Mouse (Mus musculus) kidney, adult 2 months (tissue): Measurements from ENCODE around the gene Ccl25. TPM values are rescaled to one million over a fixed set of nuclear protein-coding genes. Genes with fewer than 3 reads are reported as not detected.
"Not testable (repeated sequence)": the region's sequence is repeated elsewhere in the genome, so short reads cannot be mapped to it uniquely, and the experiment has no call there.

Source experiments
- DNase-seq: peaks from one replicate; pipeline ENCODE4 v3.0.0; 2021
- H3K27ac ChIP-seq: fragments of 200-500 bp; 2 replicates; pipeline ENCODE4 v1.5.1; 2012; ENCODE audit warnings: low read depth, low read length, control low read depth, inconsistent platforms; ENCODE audit not compliant: insufficient read depth
- H3K27me3 ChIP-seq: fragments of 200-500 bp; replicated peaks from 2 replicates; pipeline ENCODE4 v1.6.1; 2012; ENCODE audit warnings: mild to moderate bottlenecking, moderate library complexity, low read length, inconsistent platforms; ENCODE audit not compliant: control insufficient read depth, insufficient read depth
- H3K36me3 ChIP-seq: fragments of 200-500 bp; 2 replicates; pipeline ENCODE4 v1.6.1; 2012; ENCODE audit warnings: mild to moderate bottlenecking, moderate library complexity, low read length, inconsistent platforms; ENCODE audit not compliant: control insufficient read depth, insufficient read depth
- H3K4me1 ChIP-seq: fragments of 200-500 bp; 2 replicates; pipeline ENCODE4 v1.6.1; 2011; ENCODE audit warnings: low read length; ENCODE audit not compliant: control insufficient read depth, insufficient read depth
- H3K4me3 ChIP-seq: fragments of 200-500 bp; 2 replicates; pipeline ENCODE4 v1.5.1; 2011; ENCODE audit warnings: mild to moderate bottlenecking, low read depth, low read length, control low read depth; ENCODE audit not compliant: insufficient read depth
- CTCF ChIP-seq: fragments of 200-500 bp; conservative IDR thresholded peaks from 2 replicates; pipeline ENCODE4 v1.5.1; 2011; ENCODE audit warnings: low read depth, mild to moderate bottlenecking, control low read depth, low read length, moderate library complexity, mixed read lengths; ENCODE audit not compliant: insufficient read depth, insufficient read length
- POLR2A ChIP-seq: fragments of 200-500 bp; IDR thresholded peaks from one replicate; pipeline ENCODE4 v1.6.1; 2011; ENCODE audit warnings: low read depth, low read length, control low read depth
- WGBS: fragments of 180-500 bp; shearing (Covaris S2); methylation state at CpG from one replicate; pipeline ENCODE4 v1.1.7; 2018; 5-methylcytosine and 5-hydroxymethylcytosine counted together
- polyA plus RNA-seq: library from polyadenylated mRNA; depleted of rRNA; stranded (reverse); fragments of >200 nt; gene quantifications from 2 replicates; pipeline ENCODE4 v1.2.3, GENCODE M21; 2012

The Ccl25 gene
- polyA plus RNA-seq, 1 experiment = 5.2 TPM

- DNase-seq = no peak
- Histone ChIP-seq H3K27ac (no peak overlapping the region), H3K27me3 (no peaks in the 10 kb centered on the region), H3K4me1 (no peaks in the 10 kb centered on the region), H3K36me3 (peaks cover 3% of the 10 kb centered on the region; the same call in 1 of the 2 replicates), H3K4me3 (no peak overlapping the region)
- 89% methylated on average over 3 of the region's 3 CpGs for WGBS
- TF ChIP-seq POLR2A = no peak
- TF ChIP-seq CTCF = no peak
Observed at GRCm38 (mm10) chr8:4340207-4340606, 15.2 kb downstream of the Ccl25 start.

- Histone ChIP-seq H3K4me3 (no peak overlapping the region), H3K36me3 (no peaks in the 10 kb centered on the region), H3K27ac (no peak overlapping the region), H3K27me3 (no peaks in the 10 kb centered on the region), H3K4me1 (no peaks in the 10 kb centered on the region)
- TF ChIP-seq CTCF (no peak), POLR2A (no peak)
- WGBS = 46% methylated on average over 7 of the region's 7 CpGs
- DNase-seq = no peak
Observed at GRCm38 (mm10) chr8:4347661-4348060, 22.7 kb downstream of the Ccl25 start.

GRCm38 (mm10) chr8:4348275-4348674, 23.3 kb downstream of the Ccl25 start:
- no peaks in the 10 kb centered on the region for H3K27me3 ChIP-seq
- no peaks in the 10 kb centered on the region for H3K36me3 ChIP-seq
- DNase-seq = no peak
- H3K4me1 ChIP-seq = no peaks in the 10 kb centered on the region
- WGBS = 31% methylated on average over 12 of the region's 12 CpGs
- no peak for TF ChIP-seq POLR2A
- no peak for TF ChIP-seq CTCF
- no peak overlapping the region for H3K27ac ChIP-seq
- no peak overlapping the region for H3K4me3 ChIP-seq

- no peak overlapping the region for H3K4me3 ChIP-seq
- no peak for DNase-seq
- H3K27ac ChIP-seq = no peak overlapping the region
- H3K27me3 ChIP-seq = no peaks in the 10 kb centered on the region
- WGBS = 65% methylated on average over 1 of the region's 1 CpGs
- H3K36me3 ChIP-seq = no peaks in the 10 kb centered on the region
- TF ChIP-seq POLR2A = no peak
- no peak for TF ChIP-seq CTCF
- no peaks in the 10 kb centered on the region for H3K4me1 ChIP-seq
Observed at GRCm38 (mm10) chr8:4349335-4349734, 24.3 kb downstream of the Ccl25 start.

- DNase-seq = no peak
- no peaks in the 10 kb centered on the region for H3K36me3 ChIP-seq
- H3K27ac ChIP-seq = no peak overlapping the region
- H3K4me3 ChIP-seq = no peak overlapping the region
- H3K27me3 ChIP-seq = no peaks in the 10 kb centered on the region
- H3K4me1 ChIP-seq = no peaks in the 10 kb centered on the region
- WGBS = 82% methylated on average over 3 of the region's 3 CpGs
- TF ChIP-seq CTCF (no peak), POLR2A (no peak)
Observed at GRCm38 (mm10) chr8:4350618-4351017, 25.6 kb downstream of the Ccl25 start.

- H3K4me3 ChIP-seq, DNase-seq, H3K4me1 ChIP-seq, H3K27ac ChIP-seq, H3K27me3 ChIP-seq, H3K36me3 ChIP-seq: not testable (repeated sequence)
- WGBS = 94% methylated on average over 6 of the region's 6 CpGs
Observed at GRCm38 (mm10) chr8:4352562-4352961, 27.6 kb downstream of the Ccl25 start.

- DNase-seq = no peak
- TF ChIP-seq CTCF = no peak
- no peak for TF ChIP-seq POLR2A
- no peaks in the 10 kb centered on the region for H3K4me1 ChIP-seq
- H3K27ac ChIP-seq = no peak overlapping the region
- H3K36me3 ChIP-seq = no peaks in the 10 kb centered on the region
- no peak overlapping the region for H3K4me3 ChIP-seq
- 89% methylated on average over 4 of the region's 4 CpGs for WGBS
- no peaks in the 10 kb centered on the region for H3K27me3 ChIP-seq
Observed at GRCm38 (mm10) chr8:4353741-4354140, 28.7 kb downstream of the Ccl25 start.

GRCm38 (mm10) chr8:4354516-4354915, 29.5 kb downstream of the Ccl25 start:
- Histone ChIP-seq H3K4me3 (no peak overlapping the region), H3K27ac (no peak overlapping the region), H3K27me3 (no peaks in the 10 kb centered on the region), H3K4me1 (no peaks in the 10 kb centered on the region), H3K36me3 (no peaks in the 10 kb centered on the region)
- no peak for DNase-seq
- TF ChIP-seq POLR2A (no peak), CTCF (no peak)
- WGBS = 96% methylated on average over 1 of the region's 1 CpGs
